Mouse (Mus musculus) fibroblast of lung, adult 2 months (primary cell): ENCODE data around the gene B3galt1.
A peak's percentile ranks its signal among the peaks of the same experiment; 100 is the strongest.

ENCODE experiments used
- DNase-seq: peaks from one replicate; pipeline ENCODE4 v3.0.0-alpha.2; 2011; ENCODE audit warnings: low read depth

B3galt1 gene

DNA sequence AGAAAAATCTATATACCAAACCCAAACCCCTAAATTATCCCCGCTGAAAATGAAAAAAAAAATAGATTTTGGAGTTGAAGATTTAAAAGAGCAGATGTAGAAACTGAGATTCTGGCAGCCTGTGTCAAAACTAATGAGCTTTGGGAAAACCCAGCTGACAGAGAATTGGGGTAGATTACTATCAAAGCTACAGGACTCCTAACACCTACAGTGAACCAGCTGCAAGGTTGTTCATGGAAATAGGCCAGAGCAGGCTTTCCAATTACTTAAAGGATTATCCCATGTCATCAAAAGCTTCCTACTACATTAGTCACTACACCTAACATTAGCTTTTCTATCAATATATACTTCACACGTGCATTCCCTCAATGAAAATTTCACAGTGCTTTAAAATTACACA, 165.1 kb downstream of the B3galt1 start:
- DNase-seq, result no peak

DNA sequence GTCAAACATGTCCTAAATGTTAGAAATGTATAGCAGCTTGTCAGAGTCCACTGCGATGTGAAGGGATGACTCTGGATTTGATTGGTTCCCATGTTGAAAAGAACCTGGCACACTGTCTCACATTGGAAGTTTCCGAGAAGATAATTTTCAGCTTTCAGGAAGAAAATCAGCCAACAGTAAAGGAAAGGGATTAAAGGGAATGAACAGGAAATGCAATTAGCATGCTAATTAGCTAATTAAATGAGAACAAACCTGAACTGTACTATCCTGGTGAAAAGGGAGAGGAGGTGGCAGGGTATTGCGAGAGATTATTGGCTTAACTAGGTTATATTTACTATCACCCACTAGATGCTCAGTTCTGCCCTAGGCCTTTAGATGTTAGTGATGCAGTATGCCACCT, 185.9 kb downstream of the B3galt1 start:
- DNase-seq, result no peak

DNA sequence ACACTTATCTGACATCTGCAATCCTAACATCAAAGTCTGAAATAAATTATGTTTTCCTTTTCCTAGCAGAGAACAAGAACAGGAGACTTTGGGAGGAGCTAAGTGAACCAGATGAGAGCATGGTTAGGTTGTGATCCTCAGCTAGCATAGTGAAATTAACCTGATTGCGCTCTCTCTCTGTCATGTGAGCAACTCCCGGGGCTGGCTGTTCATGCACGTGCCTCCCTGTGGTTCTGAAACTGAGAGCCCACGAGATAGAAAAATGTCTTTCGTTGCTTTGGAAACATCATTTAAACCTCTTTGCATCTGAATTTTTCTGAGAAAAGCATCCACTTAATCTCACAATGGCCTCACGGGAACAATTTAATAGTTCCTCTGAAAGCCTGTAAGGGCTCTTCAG, 190.8 kb downstream of the B3galt1 start:
- DNase-seq, result no peak

DNA sequence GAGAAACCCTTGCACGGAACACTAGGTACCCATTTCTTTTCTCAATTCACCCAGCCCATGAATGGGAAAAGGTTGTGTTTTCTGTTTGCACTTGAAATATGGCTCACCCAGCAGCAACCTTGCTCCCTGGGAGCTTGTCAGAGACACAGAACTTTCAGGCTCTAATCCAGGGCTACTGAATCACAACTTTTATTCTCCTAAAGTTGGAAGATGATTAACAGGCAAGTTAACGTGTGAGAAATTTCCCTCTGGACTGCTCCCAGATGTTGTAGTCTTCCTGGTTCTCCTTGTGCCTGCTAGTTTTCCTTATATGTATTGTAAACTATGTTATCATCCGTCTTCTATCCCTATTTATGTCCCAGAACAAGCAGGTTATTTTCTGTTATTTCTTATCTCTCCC, 221.9 kb downstream of the B3galt1 start:
- no peak for DNase-seq

DNA sequence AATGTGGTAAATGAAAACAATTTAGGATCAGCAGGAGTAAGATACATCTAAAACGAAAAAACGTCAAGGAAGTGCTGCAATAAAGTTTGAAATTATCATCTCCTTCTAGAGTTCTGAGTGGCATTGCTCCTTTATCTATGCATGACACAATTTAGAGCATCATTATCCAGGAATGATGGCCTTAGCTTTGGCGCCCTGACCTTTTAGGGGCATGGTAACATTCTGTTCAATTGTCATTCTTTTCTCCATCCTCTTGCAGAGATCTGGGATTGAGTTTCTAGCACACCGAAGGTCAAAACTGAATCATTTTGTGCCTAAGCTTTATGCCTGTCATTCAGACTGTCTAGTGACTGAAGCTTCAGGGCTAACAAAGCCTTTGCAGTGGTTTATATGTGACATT, 231.9 kb downstream of the B3galt1 start:
- no peak for DNase-seq

- DNase-seq, result no peak
These were observed 234.3 kb downstream of the B3galt1 start for GRCm38 (mm10) chr2:67799981-67800380.

GRCm38 (mm10) chr2:67816149-67816548, 250.5 kb downstream of the B3galt1 start:
- DNase-seq, result no peak

- no peak for DNase-seq
These were observed 252.3 kb downstream of the B3galt1 start for GRCm38 (mm10) chr2:67818014-67818413.

GRCm38 (mm10) chr2:67822360-67822759, 256.7 kb downstream of the B3galt1 start:
- no peak for DNase-seq

- DNase-seq, result no peak
These were observed 262.0 kb downstream of the B3galt1 start for GRCm38 (mm10) chr2:67827697-67828096.

- DNase-seq, result peak; percentile 17
These were observed 263.6 kb downstream of the B3galt1 start for GRCm38 (mm10) chr2:67829055-67829915.

DNA sequence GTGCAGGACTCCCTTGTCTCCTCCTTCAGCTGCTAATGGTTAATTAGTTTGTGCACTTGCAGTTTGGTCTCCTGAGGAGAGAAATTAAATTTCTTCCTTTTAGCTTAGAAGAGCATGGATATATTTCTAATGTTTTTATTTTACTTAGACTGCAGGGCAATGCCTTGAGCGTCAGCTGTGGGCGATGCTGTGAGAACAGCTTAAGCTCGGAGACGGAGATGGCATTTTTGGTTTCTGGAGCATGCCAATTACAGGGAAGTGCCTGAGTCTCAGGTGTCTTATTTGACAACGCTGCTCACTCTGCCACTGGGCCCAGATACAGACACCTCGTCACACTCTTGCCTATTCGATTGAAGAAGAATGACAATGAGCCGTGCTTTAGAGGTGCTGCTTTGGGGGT, 282.1 kb downstream of the B3galt1 start:
- DNase-seq, result no peak

DNA sequence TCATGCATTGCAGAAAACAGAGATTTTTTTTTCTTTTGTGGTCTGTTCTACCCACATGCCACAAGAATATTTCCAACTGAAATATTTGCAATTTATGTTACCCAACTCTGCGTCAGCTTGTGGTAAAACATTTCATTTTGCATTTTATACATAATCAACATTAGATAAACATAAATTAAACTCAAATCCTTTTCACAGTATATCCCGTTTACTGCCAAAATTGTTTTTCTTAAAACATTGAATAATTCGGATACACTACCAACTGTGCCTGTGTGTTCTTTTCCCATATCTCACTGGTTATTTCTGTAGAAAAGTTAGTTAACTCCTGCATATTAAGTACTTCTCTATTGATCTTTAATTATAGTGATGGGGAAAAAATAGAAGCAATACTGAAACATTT, 285.1 kb downstream of the B3galt1 start:
- no peak for DNase-seq

- DNase-seq, result no peak
These were observed 292.7 kb downstream of the B3galt1 start for GRCm38 (mm10) chr2:67858340-67858739.

GRCm38 (mm10) chr2:67859004-67859403, 293.3 kb downstream of the B3galt1 start:
- DNase-seq, result no peak

GRCm38 (mm10) chr2:67873368-67873767, 307.7 kb downstream of the B3galt1 start:
- no peak for DNase-seq

GRCm38 (mm10) chr2:67879836-67880235, 314.2 kb downstream of the B3galt1 start:
- no peak for DNase-seq

DNA sequence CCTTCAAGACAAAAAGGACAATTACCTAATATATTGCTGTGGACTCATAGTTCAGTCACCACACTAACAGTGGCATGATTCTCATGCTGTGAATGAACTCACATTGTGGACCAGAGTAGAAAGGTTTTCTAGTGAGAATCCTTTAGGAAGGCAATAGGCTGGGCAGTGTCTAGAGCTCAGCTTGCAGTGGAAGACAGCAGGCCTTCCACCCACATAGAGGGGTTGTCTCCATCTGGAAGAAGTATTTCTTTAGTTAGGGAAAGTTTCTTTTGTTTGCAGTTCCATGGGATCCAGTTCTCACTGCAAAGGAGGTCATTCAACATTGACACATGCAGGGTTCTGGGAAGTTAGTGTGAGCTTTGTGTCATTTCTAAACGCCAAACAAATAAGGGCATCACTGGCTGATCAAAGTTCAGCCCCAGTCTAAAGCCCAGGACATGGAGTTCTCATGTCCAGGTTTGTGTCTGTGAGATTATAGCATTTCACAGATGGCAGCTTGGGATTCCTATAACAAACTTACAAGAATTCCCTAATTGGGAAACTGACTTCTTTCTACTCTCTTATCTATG, 316.1 kb downstream of the B3galt1 start:
- no peak for DNase-seq

GRCm38 (mm10) chr2:67897956-67898689, 332.5 kb downstream of the B3galt1 start:
- peak; percentile 21 for DNase-seq

GRCm38 (mm10) chr2:67901574-67901973, 335.9 kb downstream of the B3galt1 start:
- DNase-seq, result no peak

GRCm38 (mm10) chr2:67902651-67903292, 337.1 kb downstream of the B3galt1 start:
- DNase-seq, result no peak

DNA sequence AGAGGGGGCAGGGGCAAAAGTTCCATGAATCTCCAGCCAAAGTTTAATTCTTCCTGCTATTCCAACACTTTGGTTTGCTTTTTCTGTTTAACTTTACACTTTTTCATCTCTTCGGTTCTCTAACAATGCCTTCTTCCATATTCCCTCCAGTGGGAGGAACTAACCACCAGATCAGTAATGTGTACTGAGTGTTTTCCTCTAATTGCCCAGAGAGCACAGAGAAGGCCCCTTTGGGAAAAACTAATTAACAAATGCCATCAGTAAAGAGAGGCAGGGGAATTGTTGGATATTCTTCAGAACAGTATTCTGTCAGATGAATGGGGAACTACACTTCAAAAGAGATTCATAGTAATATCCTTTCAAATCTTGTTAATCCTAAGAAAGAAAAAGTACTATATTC, 338.1 kb downstream of the B3galt1 start:
- no peak for DNase-seq

GRCm38 (mm10) chr2:67931994-67932393, 366.3 kb downstream of the B3galt1 start:
- no peak for DNase-seq
